Mouse (Mus musculus): ENCODE results near the gene Tmem63a.

DNA sequence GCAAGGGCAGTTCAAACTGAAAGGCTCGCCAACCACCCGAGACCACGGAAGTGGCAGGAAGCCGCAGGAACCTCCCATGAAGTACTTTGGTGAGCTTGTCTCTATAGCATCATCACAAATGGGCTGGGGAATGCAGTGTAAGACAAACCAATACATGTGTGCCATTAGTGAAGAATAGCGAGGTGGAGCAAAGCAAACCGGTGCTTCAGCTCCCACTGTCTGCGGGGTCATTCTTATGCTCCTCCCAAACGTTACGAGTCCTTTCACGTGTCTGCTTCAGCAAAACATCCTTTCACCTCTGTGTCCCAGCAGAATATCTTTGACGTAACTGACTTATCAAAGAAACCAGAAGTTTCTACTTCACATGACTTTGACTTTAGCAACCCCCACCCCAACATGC, 25.7 kb upstream of the Tmem63a start:
- no peak for TF ChIP-seq POLR2AphosphoS2 (IDR thresholded peaks at IDR 0.05; ENCODE audit: low read depth, low read length)
- no peak for TF ChIP-seq USF1 (IDR thresholded peaks at IDR 0.05; ENCODE audit: low read depth, low read length)
- TF ChIP-seq CTCF (conservative IDR thresholded peaks at IDR 0.05 in 1 of 2, IDR thresholded peaks at IDR 0.05 in 1 of 2; ENCODE audit: low read depth in 2 of 2, low read length in 2 of 2) = no peak
- TF ChIP-seq CHD2 (IDR thresholded peaks at IDR 0.05; ENCODE audit: low read length) = no peak
- no peak for TF ChIP-seq MAZ (IDR thresholded peaks at IDR 0.05; ENCODE audit: low read depth, low read length)
- TF ChIP-seq ZNF384 (IDR thresholded peaks at IDR 0.05; ENCODE audit: low read depth, low read length) = no peak
- TF ChIP-seq EP300 (IDR thresholded peaks at IDR 0.05; ENCODE audit: low read length) = no peak
- no peak for TF ChIP-seq HCFC1 (IDR thresholded peaks at IDR 0.05; ENCODE audit: low read depth, low read length)
- no peak for TF ChIP-seq POLR2A (IDR thresholded peaks at IDR 0.05; ENCODE audit: low read depth, low read length)
- no peak for TF ChIP-seq NELFE (IDR thresholded peaks at IDR 0.05; ENCODE audit: low read depth, low read length)
- TF ChIP-seq TCF12 (IDR thresholded peaks at IDR 0.05; ENCODE audit: low read depth, low read length) = no peak
- no peak for TF ChIP-seq MEF2A (IDR thresholded peaks at IDR 0.05; ENCODE audit: borderline replicate concordance, low read depth, low read length)
- TF ChIP-seq ELF1 (IDR thresholded peaks at IDR 0.05; ENCODE audit: low read depth, low read length) = no peak
- no peak for TF ChIP-seq MXI1 (IDR thresholded peaks at IDR 0.05; ENCODE audit: low read depth, low read length)
